ENCODE assay signal across 12 mouse cellular contexts in the genomic region with DNA sequence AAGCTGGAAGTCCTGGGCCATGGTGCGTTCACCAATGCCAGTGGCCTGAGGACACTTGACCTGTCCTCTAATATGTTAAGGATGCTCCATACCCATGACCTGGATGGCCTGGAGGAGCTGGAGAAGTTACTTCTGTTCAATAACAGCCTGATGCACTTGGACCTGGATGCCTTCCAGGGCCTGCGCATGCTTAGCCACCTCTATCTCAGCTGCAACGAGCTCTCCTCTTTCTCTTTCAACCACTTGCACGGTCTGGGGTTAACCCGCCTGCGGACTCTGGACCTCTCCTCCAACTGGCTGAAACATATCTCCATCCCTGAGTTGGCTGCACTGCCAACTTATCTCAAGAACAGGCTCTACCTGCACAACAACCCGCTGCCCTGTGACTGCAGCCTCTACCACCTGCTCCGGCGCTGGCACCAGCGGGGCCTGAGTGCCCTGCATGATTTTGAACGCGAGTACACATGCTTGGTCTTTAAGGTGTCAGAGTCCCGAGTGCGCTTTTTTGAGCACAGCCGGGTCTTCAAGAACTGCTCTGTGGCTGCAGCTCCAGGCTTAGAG. TPM values are rescaled to one million over a fixed set of nuclear protein-coding genes. Genes with fewer than 3 reads are reported as not detected.
A peak's percentile ranks its signal among the peaks of the same experiment; 100 is the strongest.
DNase-seq lines count a peak whose midpoint lies in the region; ATAC-seq and TF ChIP-seq lines count a peak whose summit lies in the region.
"Had no signal": no experiment of that assay in that cellular context is flagged by ENCODE, and none has a peak within 500 bp of the region (broad histone marks: within the 10 kb centered on the region; RNA-seq: fewer than 3 reads in every experiment).

No protein-coding gene starts in this region.

- DNase-seq in heart, adult 2 months: peak; percentile 26 to 31
- no peak for DNase-seq in heart, postnatal 25 days (ENCODE audit: low spot score)
- DNase-seq in lung, postnatal 10 days: no peak
- no peak for DNase-seq in intestine, embryonic 14.5 days (ENCODE audit: low spot score)
- peak; percentile 75 for DNase-seq in stomach, postnatal 0 days (ENCODE audit: low spot score)
- DNase-seq in spleen, adult 12 weeks (ENCODE audit: low spot score): no peak
- no peak for DNase-seq in retina, postnatal 1 day
- DNase-seq: kidney, postnatal 36 days; right cerebral cortex, postnatal 14 days had no signal

- H3K4me2 ChIP-seq in lung, embryonic 16.5 days (ENCODE audit: low read depth, low read length): no peak overlapping the region
- peak overlapping the region; percentile 47 for H3K4me2 ChIP-seq in intestine, embryonic 14.5 days (ENCODE audit: low read length)
- H3K4me2 ChIP-seq in stomach, postnatal 0 days (replicated peaks; ENCODE audit: low read depth): peak overlapping the region; percentile 50; the same call in 1 of the 2 replicates

- H3K36me3 ChIP-seq in heart, adult 2 months (ENCODE audit: control insufficient read depth, insufficient read depth, low read length): no peaks in the 10 kb centered on the region
- H3K36me3 ChIP-seq in lung, embryonic 16.5 days (ENCODE audit: control insufficient read depth, insufficient read depth, low read length): peaks cover 14% of the 10 kb centered on the region
- H3K36me3 ChIP-seq in intestine, embryonic 14.5 days (ENCODE audit: control insufficient read depth, insufficient read depth, low read length): peaks cover 49% of the 10 kb centered on the region
- H3K36me3 ChIP-seq in stomach, postnatal 0 days (ENCODE audit: control insufficient read depth, insufficient read depth, low read length): peaks cover 14% of the 10 kb centered on the region; the same call in 1 of the 2 replicates

- no peak for ATAC-seq in lung, embryonic 16.5 days (ENCODE audit: low read depth)
- ATAC-seq in intestine, embryonic 14.5 days (replicated peaks; ENCODE audit: low FRiP score, low TSS enrichment, low read depth): no peak
- ATAC-seq in stomach, postnatal 0 days (ENCODE audit: low FRiP score, low TSS enrichment): peak; percentile 4; the same call in 1 of the 2 replicates

- TF ChIP-seq POLR2A in heart, adult 2 months (IDR thresholded peaks at IDR 0.05; ENCODE audit: insufficient read depth, low read depth, low read length): no peak

- peaks cover 15% of the 10 kb centered on the region for H3K4me1 ChIP-seq in heart, adult 2 months (ENCODE audit: control insufficient read depth, insufficient read depth, low read length)
- H3K4me1 ChIP-seq in lung, embryonic 16.5 days (replicated peaks; ENCODE audit: control insufficient read depth, insufficient read depth, low read length): peaks cover 23% of the 10 kb centered on the region
- H3K4me1 ChIP-seq in intestine, embryonic 14.5 days (replicated peaks; ENCODE audit: control insufficient read depth, insufficient read depth, low read length): peaks cover 12% of the 10 kb centered on the region; the same call in 1 of the 2 replicates
- 0 out of 2 replicates have a peak, but pooled peaks cover 4% of the 10 kb centered on the region for H3K4me1 ChIP-seq in stomach, postnatal 0 days (replicated peaks; ENCODE audit: control insufficient read depth, insufficient read depth)

- H3K9me3 ChIP-seq in lung, embryonic 16.5 days (ENCODE audit: control insufficient read depth, low read length): no peaks in the 10 kb centered on the region
- H3K9me3 ChIP-seq in intestine, embryonic 14.5 days (ENCODE audit: control insufficient read depth, low read length): no peaks in the 10 kb centered on the region
- H3K9me3 ChIP-seq in stomach, postnatal 0 days (ENCODE audit: control insufficient read depth, low read length): no peaks in the 10 kb centered on the region
- H3K9me3 ChIP-seq: hindbrain, embryonic 15.5 days had no signal

- no peaks in the 10 kb centered on the region for H3K79me2 ChIP-seq in heart, adult 2 months (replicated peaks; ENCODE audit: control insufficient read depth, insufficient read depth, low read length)

- TF ChIP-seq CTCF in heart, adult 2 months (IDR thresholded peaks at IDR 0.05): no peak
- no peak for TF ChIP-seq CTCF in stomach, postnatal 0 days (IDR thresholded peaks at IDR 0.05; ENCODE audit: low read depth)

- no peak overlapping the region for H3K4me3 ChIP-seq in heart, adult 2 months
- no peak overlapping the region for H3K4me3 ChIP-seq in lung, embryonic 16.5 days (ENCODE audit: low read length)
- no peak overlapping the region for H3K4me3 ChIP-seq in intestine, embryonic 14.5 days (ENCODE audit: low read depth, low read length)
- H3K4me3 ChIP-seq in stomach, postnatal 0 days (ENCODE audit: low read depth, low read length): no peak overlapping the region
- H3K4me3 ChIP-seq: hindbrain, embryonic 15.5 days had no signal

- intact Hi-C loops in heart, adult 2 months (cut with DNase I): loop anchor here (1.0 to 5.0 kb wide), 3 partner anchors 67 to 151 kb away; no protein-coding TSS in a partner anchor
- intact Hi-C loops in heart, postnatal 25 days (cut with DNase I): loop anchor here (5.0 kb wide), 2 partner anchors 51 to 151 kb away; partner anchors contain the start of gene Ip6k1

- TF ChIP-seq EP300 in heart, adult 2 months (IDR thresholded peaks at IDR 0.05; ENCODE audit: insufficient read depth, low read depth, low read length): no peak
- TF ChIP-seq EP300 in stomach, postnatal 0 days (optimal IDR thresholded peaks at IDR 0.05): no peak

- no peaks in the 10 kb centered on the region for H3K27me3 ChIP-seq in heart, adult 2 months (ENCODE audit: control insufficient read depth, insufficient read depth, low read length)
- no peaks in the 10 kb centered on the region for H3K27me3 ChIP-seq in lung, embryonic 16.5 days (ENCODE audit: control insufficient read depth, insufficient read depth, low read depth, low read length)
- no peaks in the 10 kb centered on the region for H3K27me3 ChIP-seq in intestine, embryonic 14.5 days (replicated peaks; ENCODE audit: control insufficient read depth, insufficient read depth, low read length)
- no peaks in the 10 kb centered on the region for H3K27me3 ChIP-seq in stomach, postnatal 0 days (ENCODE audit: control insufficient read depth, insufficient read depth, low read length)
- H3K27me3 ChIP-seq: hindbrain, embryonic 15.5 days had no signal

- 73% methylated on average over 15 of the region's 15 CpGs for WGBS in heart, adult 2 months
- WGBS in lung, embryonic 16.5 days: 80% methylated on average over 15 of the region's 15 CpGs
- WGBS in intestine, embryonic 14.5 days: 90% methylated on average over 15 of the region's 15 CpGs
- 72% methylated on average over 15 of the region's 15 CpGs for WGBS in stomach, postnatal 0 days

- H3K9ac ChIP-seq in heart, adult 2 months (ENCODE audit: low read depth, low read length): no peak overlapping the region
- H3K9ac ChIP-seq in lung, embryonic 16.5 days (ENCODE audit: low read length): peak overlapping the region; percentile 50; the same call in 1 of the 2 replicates
- H3K9ac ChIP-seq in intestine, embryonic 14.5 days (ENCODE audit: low read length): no peak overlapping the region
- 0 out of 2 replicates have a peak overlapping the region, but pooled peaks have one; percentile 38 for H3K9ac ChIP-seq in stomach, postnatal 0 days (ENCODE audit: low read length)
- H3K9ac ChIP-seq: hindbrain, embryonic 15.5 days had no signal

- no peak overlapping the region for H3K27ac ChIP-seq in heart, adult 2 months
- peak overlapping the region; percentile 36 for H3K27ac ChIP-seq in lung, embryonic 16.5 days (ENCODE audit: low read length)
- H3K27ac ChIP-seq in intestine, embryonic 14.5 days (ENCODE audit: low read depth): 0 out of 2 replicates have a peak overlapping the region, but pooled peaks have one; percentile 47
- H3K27ac ChIP-seq in stomach, postnatal 0 days (replicated peaks): peak overlapping the region; percentile 74
- H3K27ac ChIP-seq: hindbrain, embryonic 15.5 days had no signal

RNA-seq across cellular contexts. Expression of gene Amigo3, which starts 0.8 kb away (rescaled TPM):
- total RNA-seq in heart, adult 2 months (2021): 1 to 10 TPM; 1.5 to 2.0 TPM
- 3.1 and 5.1 TPM in 2 replicates for polyA plus RNA-seq in heart, adult 2 months (2012; rRNA removed)
- 1 to 10 TPM; 1.8 TPM for total RNA-seq in heart, postnatal 25 days (2021)
- polyA plus RNA-seq in lung, embryonic 16.5 days (2015; fragmentation: Nextera tagmentation; extraction: Ambion mirVana): 2.5 and 3.0 TPM in 2 replicates
- 2.5 and 2.7 TPM in 2 replicates for polyA plus RNA-seq in intestine, embryonic 14.5 days (2014; fragmentation: Nextera tagmentation; extraction: Ambion mirVana)
- 2.8 and 2.9 TPM in 2 replicates for polyA plus RNA-seq in stomach, postnatal 0 days (2015; fragmentation: Nextera tagmentation; extraction: Ambion mirVana)

RNA-seq across cellular contexts. Expression of gene Gmppb, which starts 4.7 kb away (rescaled TPM):
- total RNA-seq in heart, adult 2 months (2021): 10 to 100 TPM; 10.1 to 10.2 TPM
- 9.6 and 11.2 TPM in 2 replicates for polyA plus RNA-seq in heart, adult 2 months (2012; rRNA removed)
- total RNA-seq in heart, postnatal 25 days (2021): 10 to 100 TPM in 1 of 2 experiments, 1 to 10 TPM in 1; 9.4 to 10.7 TPM
- polyA plus RNA-seq in lung, embryonic 16.5 days (2015; fragmentation: Nextera tagmentation; extraction: Ambion mirVana): 25.6 and 26.5 TPM in 2 replicates
- 29.1 and 33.5 TPM in 2 replicates for polyA plus RNA-seq in intestine, embryonic 14.5 days (2014; fragmentation: Nextera tagmentation; extraction: Ambion mirVana)
- polyA plus RNA-seq in stomach, postnatal 0 days (2015; fragmentation: Nextera tagmentation; extraction: Ambion mirVana): 48.5 and 49.5 TPM in 2 replicates

RNA-seq across cellular contexts. Expression of gene Mst1, which starts 26.5 kb away (rescaled TPM):
- not detected for total RNA-seq in heart, adult 2 months (2021)
- 0.59 TPM in 1 of 2 replicates, not detected in the other for polyA plus RNA-seq in heart, adult 2 months (2012; rRNA removed)
- not detected for total RNA-seq in heart, postnatal 25 days (2021)
- polyA plus RNA-seq in lung, embryonic 16.5 days (2015; fragmentation: Nextera tagmentation; extraction: Ambion mirVana): 0.41 and 1.2 TPM in 2 replicates
- polyA plus RNA-seq in intestine, embryonic 14.5 days (2014; fragmentation: Nextera tagmentation; extraction: Ambion mirVana): 0.17 and 0.78 TPM in 2 replicates
- polyA plus RNA-seq in stomach, postnatal 0 days (2015; fragmentation: Nextera tagmentation; extraction: Ambion mirVana): 4.4 and 4.8 TPM in 2 replicates
- total RNA-seq: left cerebral cortex, postnatal 10 days had no signal

RNA-seq across cellular contexts. Expression of gene Rnf123, which starts 29.4 kb away (rescaled TPM):
- total RNA-seq in heart, adult 2 months (2021): 10 to 100 TPM; 79.3 to 86.7 TPM
- polyA plus RNA-seq in heart, adult 2 months (2012; rRNA removed): 114 and 126 TPM in 2 replicates
- 100 to 1,000 TPM in 1 of 2 experiments, 10 to 100 TPM in 1; 90.1 to 112 TPM for total RNA-seq in heart, postnatal 25 days (2021)
- 24.9 and 27.1 TPM in 2 replicates for polyA plus RNA-seq in lung, embryonic 16.5 days (2015; fragmentation: Nextera tagmentation; extraction: Ambion mirVana)
- polyA plus RNA-seq in intestine, embryonic 14.5 days (2014; fragmentation: Nextera tagmentation; extraction: Ambion mirVana): 30.7 and 33.2 TPM in 2 replicates
- 13.8 and 15.7 TPM in 2 replicates for polyA plus RNA-seq in stomach, postnatal 0 days (2015; fragmentation: Nextera tagmentation; extraction: Ambion mirVana)

RNA-seq across cellular contexts. Expression of gene Apeh, which starts 40.7 kb away (rescaled TPM):
- total RNA-seq in heart, adult 2 months (2021): 10 to 100 TPM; 37.6 to 39.3 TPM
- polyA plus RNA-seq in heart, adult 2 months (2012; rRNA removed): 58.0 and 92.7 TPM in 2 replicates
- total RNA-seq in heart, postnatal 25 days (2021): 10 to 100 TPM; 43.1 to 45.4 TPM
- 53.1 and 59.9 TPM in 2 replicates for polyA plus RNA-seq in lung, embryonic 16.5 days (2015; fragmentation: Nextera tagmentation; extraction: Ambion mirVana)
- polyA plus RNA-seq in intestine, embryonic 14.5 days (2014; fragmentation: Nextera tagmentation; extraction: Ambion mirVana): 57.7 and 61.1 TPM in 2 replicates
- polyA plus RNA-seq in stomach, postnatal 0 days (2015; fragmentation: Nextera tagmentation; extraction: Ambion mirVana): 35.4 and 38.4 TPM in 2 replicates

Comparison
In these comparisons a context has a peak if more than half of its experiments do, and no peak if none do; other contexts are left out.
1. DNase-seq: peak in heart, adult 2 months (2 of 2) and stomach, postnatal 0 days (single experiment); none in heart, postnatal 25 days (single experiment), lung, postnatal 10 days (single experiment), intestine, embryonic 14.5 days (single experiment), spleen, adult 12 weeks (single experiment) and retina, postnatal 1 day (single experiment).
2. H3K9ac ChIP-seq: peak in lung, embryonic 16.5 days (single experiment) and stomach, postnatal 0 days (single experiment); none in heart, adult 2 months (single experiment) and intestine, embryonic 14.5 days (single experiment).